Mouse (Mus musculus) left cerebral cortex, adult 8-10 months (tissue): ENCODE data around the gene Gm8247. TPM values are rescaled to one million over a fixed set of nuclear protein-coding genes. Genes with fewer than 3 reads are reported as not detected.
"Not testable (repeated sequence)": the region's sequence is repeated elsewhere in the genome, so short reads cannot be mapped to it uniquely, and the experiment has no call there.

Experiments
- DNase-seq, 2 experiments: peaks; one replicate each; pipeline ENCODE4 v3.0.0; 2022; ENCODE audit warnings: low spot score in 2 of 2
- total RNA-seq, 4 experiments: library from RNA; stranded (reverse); gene quantifications; 2 replicates each; pipeline ENCODE4 v1.2.4; 2022

Gene Gm8247
- not detected for total RNA-seq

DNA sequence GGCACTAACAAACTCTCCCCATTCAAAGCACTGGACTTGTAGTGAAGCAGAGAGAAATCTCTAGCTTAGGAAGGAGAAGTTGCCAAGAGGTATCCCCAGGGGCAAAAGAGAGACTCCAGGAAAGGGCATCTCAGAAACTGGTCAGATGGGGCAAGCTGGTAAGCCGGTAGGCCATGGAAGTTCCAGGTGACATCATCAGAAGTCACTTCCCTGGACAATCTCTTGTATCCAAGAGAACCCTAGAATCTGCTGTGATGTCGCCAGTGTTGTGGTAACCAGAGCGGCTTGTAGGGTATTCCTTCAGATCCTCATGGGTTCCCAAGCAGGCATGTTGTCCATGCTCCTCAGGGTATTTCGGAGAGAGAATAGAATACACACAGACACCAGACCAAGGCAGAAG is at the start of gene Gm8247:
Gene Gm8247, plus strand, starts transcription at position 301 of the 400 bp plus-strand sequence.
- not testable (repeated sequence) for DNase-seq

DNA sequence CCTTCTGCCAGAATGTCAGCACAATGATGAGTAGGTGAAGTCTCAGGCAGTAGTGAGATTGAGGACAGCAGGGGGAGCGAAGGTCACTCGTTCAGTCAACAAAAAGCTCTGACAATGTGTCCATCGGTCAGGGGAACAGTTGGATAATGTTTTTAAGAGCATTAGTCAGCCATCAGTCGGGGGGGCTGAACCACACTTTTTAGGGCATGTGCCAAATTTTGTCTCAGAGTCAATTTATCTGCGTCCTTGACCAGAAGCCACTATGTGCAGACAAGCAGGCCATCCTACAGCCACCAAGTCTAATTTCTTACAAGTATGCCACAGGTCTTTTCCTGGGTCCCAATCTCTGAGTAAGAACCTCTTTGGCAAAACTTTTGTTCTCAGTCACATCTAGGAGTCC is 35.0 kb upstream of the Gm8247 start:
- DNase-seq, result not testable (repeated sequence)

DNA sequence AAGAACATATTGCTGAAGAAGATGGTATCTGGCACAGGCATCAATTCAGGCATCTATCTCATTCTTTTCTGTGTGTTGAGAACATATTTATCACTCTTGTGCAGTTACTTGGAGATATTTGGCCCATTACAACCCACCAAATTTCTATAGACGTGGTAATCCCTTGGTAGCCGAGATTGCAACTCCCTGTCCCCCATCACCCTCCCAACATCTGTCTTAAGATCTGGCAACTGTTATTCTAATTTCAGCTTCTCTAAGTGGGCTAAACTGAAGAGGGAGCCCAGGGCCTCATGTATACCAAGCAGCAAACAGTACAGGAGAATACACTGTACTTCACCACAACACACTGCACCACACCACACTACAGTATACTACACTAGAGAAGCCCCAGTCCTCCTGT is 8.8 kb downstream of the Gm8247 start:
- DNase-seq, result not testable (repeated sequence)

DNA sequence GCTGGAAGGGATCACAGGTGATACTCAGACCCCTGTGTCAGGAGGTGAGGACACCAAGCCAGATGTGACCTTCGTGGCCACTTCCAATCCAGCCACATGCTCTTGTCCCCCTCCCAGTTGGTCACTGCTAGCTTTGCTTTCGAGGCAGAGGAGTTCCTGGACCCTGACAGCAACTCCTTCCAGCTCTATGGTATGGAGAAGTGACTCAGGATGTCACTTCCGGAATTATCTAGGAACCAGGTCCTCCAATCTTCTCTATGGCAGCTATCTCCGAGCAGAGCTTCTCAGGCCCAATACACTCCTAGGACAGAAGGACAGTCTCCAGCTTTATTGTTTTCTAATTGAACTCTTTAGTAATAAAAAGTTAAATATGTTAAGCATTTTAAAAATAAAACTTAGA is 44.8 kb downstream of the Gm8247 start, which contains the start of gene Gm5624:
Gene Gm5624, minus strand, starts transcription at position 202 of the 400 bp plus-strand sequence.
- DNase-seq, result not testable (repeated sequence)

Other genes starting within 250 kb of the Gm8247 start
- gene Gm5930, start 244.6 kb upstream of the Gm8247 start, total RNA-seq, result not detected
- not detected for gene Gm8229, start 217.8 kb upstream of the Gm8247 start, total RNA-seq
- gene Gm3371, start 172.5 kb upstream of the Gm8247 start, total RNA-seq, result not detected
- gene Gm8232, start 149.5 kb upstream of the Gm8247 start, total RNA-seq, result not detected
- not detected for gene BC061237, start 90.7 kb upstream of the Gm8247 start, total RNA-seq
- gene Gm17093, start 64.9 kb upstream of the Gm8247 start, total RNA-seq, result not detected
- not detected for gene Gm5624, start 44.8 kb downstream of the Gm8247 start, total RNA-seq
- not detected for gene Gm8257, start 123.3 kb downstream of the Gm8247 start, total RNA-seq
- gene Gm8267, start 167.2 kb downstream of the Gm8247 start, total RNA-seq, result not detected